Mouse (Mus musculus) liver, adult (tissue): ENCODE measurements around the gene Rtraf.

Experiments
- GATA4 ChIP-seq: IDR thresholded peaks from 2 replicates; pipeline ENCODE4 v1.6.1; 2014; ENCODE audit warnings: mild to moderate bottlenecking, low read length; ENCODE audit not compliant: insufficient replicate concordance

Gene Rtraf

DNA sequence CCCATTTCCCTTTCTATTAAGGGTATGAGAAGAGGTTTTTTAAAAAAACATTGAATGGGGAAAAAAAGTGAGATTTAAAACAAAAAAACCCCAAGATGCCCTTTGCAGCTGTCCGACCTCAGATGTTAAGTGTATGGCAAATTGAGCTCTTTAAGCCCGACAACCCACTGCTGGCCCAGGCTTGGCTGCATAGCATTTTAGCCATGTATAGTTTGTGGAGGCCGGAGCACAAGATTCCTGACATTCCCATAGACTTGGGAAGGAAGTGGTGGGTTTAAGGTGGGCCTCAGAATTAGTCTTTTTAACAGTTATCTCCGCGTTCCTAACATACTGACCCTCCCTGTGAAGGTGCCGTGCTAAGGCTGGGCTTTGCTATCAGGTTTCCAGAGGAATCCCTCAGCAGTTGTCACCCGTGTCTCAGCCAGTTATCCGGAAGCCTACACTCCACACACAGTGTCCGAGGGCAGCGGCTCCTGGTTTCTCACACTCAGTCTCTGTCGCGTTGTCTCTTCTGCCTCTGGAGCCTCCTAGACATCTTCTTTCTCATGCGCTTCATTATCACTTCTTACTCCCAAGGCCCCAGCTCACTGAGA is 49.5 kb downstream of the Rtraf start:
- no peak for TF ChIP-seq GATA4

GRCm38 (mm10) chr14:19771173-19771572 is 52.5 kb downstream of the Rtraf start:
- TF ChIP-seq GATA4: no peak

- TF ChIP-seq GATA4: no peak
Observed at GRCm38 (mm10) chr14:19769441-19770200, 54.0 kb downstream of the Rtraf start.

DNA sequence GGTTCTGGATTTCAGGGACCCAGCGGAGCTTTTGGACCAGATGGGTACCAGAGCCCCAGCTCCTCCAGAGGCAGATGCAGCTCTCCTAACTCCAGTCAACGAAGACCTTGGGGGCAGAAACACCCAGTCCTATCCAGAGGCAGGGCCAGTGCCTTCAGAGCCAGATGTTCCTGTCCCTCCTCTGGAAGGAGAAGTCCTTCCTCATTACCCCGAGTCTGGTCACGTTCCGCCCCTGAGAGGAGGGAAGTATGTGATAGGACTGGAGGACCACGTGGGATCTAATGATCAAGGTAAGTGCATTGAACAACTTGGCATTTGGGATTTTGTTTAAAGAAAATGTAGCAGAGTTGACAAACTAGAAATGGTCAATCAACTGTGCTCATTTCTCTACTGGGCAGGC is 55.0 kb downstream of the Rtraf start:
- TF ChIP-seq GATA4: no peak

- TF ChIP-seq GATA4: no peak
Observed at GRCm38 (mm10) chr14:19766380-19766649, 57.3 kb downstream of the Rtraf start.

DNA sequence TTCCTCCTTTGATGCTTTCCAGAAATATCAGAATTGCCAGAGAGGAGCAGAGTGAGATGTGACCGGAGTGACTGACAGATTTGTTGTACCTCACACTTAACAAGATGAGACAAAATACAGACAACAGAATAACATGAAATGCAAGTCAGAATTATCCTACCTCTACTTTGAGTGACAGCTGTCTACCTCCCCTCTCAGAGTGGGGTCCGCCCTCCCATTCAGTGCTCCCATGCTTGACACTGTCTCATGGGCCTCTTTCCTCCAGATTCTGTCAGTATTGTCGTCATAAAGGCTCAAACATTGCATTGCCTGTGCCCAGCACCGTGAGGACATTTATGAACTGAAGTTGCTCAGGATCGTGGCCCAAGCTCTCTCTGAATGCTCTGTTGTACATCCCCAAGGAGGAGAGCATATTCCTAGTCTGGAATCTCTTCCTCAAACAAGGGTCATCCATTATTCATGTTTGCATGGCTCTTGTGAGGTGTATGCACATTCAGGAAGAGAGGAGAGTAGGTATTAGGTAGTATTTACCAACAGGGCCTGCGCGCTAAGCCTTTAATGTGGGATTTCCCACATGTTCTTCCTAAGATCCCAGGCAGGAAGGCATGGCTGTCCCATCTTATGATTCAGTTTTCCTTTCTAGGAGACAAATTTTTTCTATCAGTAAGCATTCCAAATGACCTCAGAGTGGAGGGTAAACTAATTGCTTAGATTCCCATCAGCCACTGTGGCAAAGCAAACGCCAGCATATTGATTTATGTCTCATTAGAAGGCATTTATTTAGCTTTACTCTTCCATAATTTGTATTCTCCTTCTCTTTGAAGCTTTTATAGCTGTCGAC is 57.9 kb downstream of the Rtraf start:
- TF ChIP-seq GATA4: no peak

- no peak for TF ChIP-seq GATA4
Observed at GRCm38 (mm10) chr14:19764331-19764730, 59.3 kb downstream of the Rtraf start.

DNA sequence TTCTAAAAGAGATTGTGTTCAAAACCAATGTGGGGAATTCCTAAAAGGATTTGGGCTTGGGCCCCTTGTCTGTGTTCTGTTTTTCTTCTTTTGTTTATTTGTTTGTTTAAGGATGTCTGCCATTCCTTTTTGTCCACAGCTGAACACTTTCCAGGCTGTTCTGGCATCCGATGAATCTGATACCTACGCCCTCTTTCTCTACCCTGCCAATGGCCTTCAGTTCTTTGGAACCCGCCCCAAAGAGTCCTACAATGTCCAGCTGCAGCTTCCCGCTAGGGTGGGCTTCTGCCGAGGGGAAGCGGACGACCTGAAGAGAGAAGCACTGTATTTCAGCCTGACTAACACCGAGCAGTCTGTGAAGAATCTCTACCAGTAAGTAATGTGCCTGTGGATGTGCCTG is 60.1 kb downstream of the Rtraf start:
- no peak for TF ChIP-seq GATA4

DNA sequence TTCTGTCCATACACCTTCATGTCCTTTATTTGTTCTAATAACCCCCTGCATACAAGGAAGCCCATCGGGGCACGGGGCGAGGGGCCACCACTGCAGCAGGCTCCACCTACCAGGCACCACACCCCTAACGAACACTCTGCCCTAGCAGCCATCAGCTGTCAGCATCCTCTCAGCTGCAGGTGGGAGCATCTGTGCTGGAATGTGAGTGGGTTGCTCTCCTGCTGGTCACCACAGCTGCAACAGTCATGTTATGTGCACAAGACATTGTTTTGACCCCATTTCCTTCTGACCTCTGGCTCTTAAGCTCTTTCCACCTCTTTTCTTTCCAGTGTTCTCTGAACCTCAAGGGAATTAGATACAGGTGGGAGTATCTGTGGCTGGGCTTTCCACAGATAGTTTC is 61.6 kb downstream of the Rtraf start:
- no peak for TF ChIP-seq GATA4
